ENCODE assay signal across 34 mouse cellular contexts in genomic region chr2:26522327-26522726, GRCm38 (mm10).
"Had no signal": no experiment of that assay in that cellular context is flagged by ENCODE, and none has a peak within 500 bp of the region (broad histone marks: within the 10 kb centered on the region; RNA-seq: fewer than 3 reads in every experiment).

No protein-coding gene starts in this region.

- H3K4me2 ChIP-seq: heart, embryonic 11.5 days; heart, embryonic 12.5 days; heart, embryonic 13.5 days; heart, embryonic 15.5 days; hindbrain, embryonic 13.5 days; hindbrain, embryonic 14.5 days; hindbrain, embryonic 15.5 days; intestine, embryonic 15.5 days; kidney, embryonic 15.5 days had no signal

- H3K9ac ChIP-seq: heart, embryonic 12.5 days; heart, embryonic 13.5 days; heart, embryonic 15.5 days; hindbrain, embryonic 13.5 days; hindbrain, embryonic 14.5 days; hindbrain, embryonic 15.5 days; intestine, embryonic 15.5 days; kidney, embryonic 15.5 days had no signal

- H3K27ac ChIP-seq: heart, embryonic 13.5 days; heart, embryonic 15.5 days; hindbrain, embryonic 10.5 days; hindbrain, embryonic 13.5 days; hindbrain, embryonic 14.5 days; hindbrain, embryonic 15.5 days; hindbrain, postnatal 0 days; intestine, embryonic 15.5 days; kidney, embryonic 15.5 days; kidney, postnatal 0 days; layer of hippocampus, adult 2 months; left cerebral cortex, adult 2 months had no signal

- H3K27me3 ChIP-seq: heart, embryonic 12.5 days; heart, embryonic 13.5 days; heart, embryonic 15.5 days; hindbrain, embryonic 13.5 days; hindbrain, embryonic 15.5 days; intestine, embryonic 15.5 days; kidney, embryonic 15.5 days had no signal

- ATAC-seq: hindbrain, embryonic 16.5 days; hindbrain, postnatal 0 days; inflammation-experienced regulatory T-cells, adult 6 months; intestine, embryonic 15.5 days; intestine, embryonic 16.5 days; intestine, postnatal 0 days had no signal

- DNase-seq: heart, postnatal 10 days; heart, postnatal 14 days; heart, postnatal 36 days; heart, postnatal 4 days; kidney, adult 11 months; kidney, adult 18-20 months; kidney, adult 2 months; kidney, adult 8-10 months; kidney, adult 9 months; kidney, postnatal 10 days; kidney, postnatal 14 days; kidney, postnatal 25 days; kidney, postnatal 36 days; kidney, postnatal 4 days; layer of hippocampus, adult 9-11 months; layer of hippocampus, postnatal 36 days had no signal

- H3K9me3 ChIP-seq: heart, embryonic 12.5 days; heart, embryonic 13.5 days; heart, embryonic 15.5 days; hindbrain, embryonic 10.5 days; hindbrain, embryonic 13.5 days; hindbrain, embryonic 15.5 days; intestine, embryonic 15.5 days; kidney, embryonic 15.5 days had no signal

- H3K36me3 ChIP-seq: heart, embryonic 12.5 days; heart, embryonic 13.5 days; heart, embryonic 15.5 days; hindbrain, embryonic 10.5 days; hindbrain, embryonic 13.5 days; hindbrain, embryonic 15.5 days; intestine, embryonic 15.5 days; kidney, embryonic 15.5 days had no signal

- H3K4me3 ChIP-seq: heart, embryonic 12.5 days; heart, embryonic 13.5 days; heart, embryonic 15.5 days; hindbrain, embryonic 10.5 days; hindbrain, embryonic 13.5 days; hindbrain, embryonic 15.5 days; intestine, embryonic 15.5 days; kidney, embryonic 15.5 days; layer of hippocampus, adult 2 months; left cerebral cortex, adult 2 months had no signal
